Mouse (Mus musculus) spleen, embryonic (tissue): Measurements from ENCODE around the gene Arhgef2.
"Not testable (repeated sequence)": the region's sequence is repeated elsewhere in the genome, so short reads cannot be mapped to it uniquely, and the experiment has no call there.

Experiments used
- CTCF ChIA-PET: fragments of 350-600 bp; sonication (Branson Sonifier 250); formaldehyde crosslinking; loops from one replicate; lab custom pipeline; 2022; lab: Charles Lee

The Arhgef2 gene

GRCm38 (mm10) chr3:88605666-88606065, at the start of gene Arhgef2:
Arhgef2 (plus strand) TSS chr3:88605966.
- CTCF ChIA-PET, result interaction anchor here (3.0 kb wide), 1 partner anchor 26 kb away, joined by 7 read pairs; no protein-coding TSS in a partner anchor

- CTCF ChIA-PET, result no interaction called here
Measured at GRCm38 (mm10) chr3:88556616-88557015, 49.1 kb upstream of the Arhgef2 start.

- CTCF ChIA-PET, result no interaction called here
Measured at GRCm38 (mm10) chr3:88559596-88559995, 46.2 kb upstream of the Arhgef2 start.

GRCm38 (mm10) chr3:88561989-88562388, 43.8 kb upstream of the Arhgef2 start:
- CTCF ChIA-PET, result no interaction called here

- CTCF ChIA-PET, result no interaction called here
Measured at GRCm38 (mm10) chr3:88563442-88563841, 42.3 kb upstream of the Arhgef2 start.

- CTCF ChIA-PET, result no interaction called here
Measured at GRCm38 (mm10) chr3:88563966-88564365, 41.8 kb upstream of the Arhgef2 start.

GRCm38 (mm10) chr3:88566116-88566515, 39.6 kb upstream of the Arhgef2 start:
- CTCF ChIA-PET, result no interaction called here

GRCm38 (mm10) chr3:88566536-88567061, 39.2 kb upstream of the Arhgef2 start:
- CTCF ChIA-PET, result no interaction called here

GRCm38 (mm10) chr3:88567892-88568291, 37.9 kb upstream of the Arhgef2 start:
- CTCF ChIA-PET, result no interaction called here

- CTCF ChIA-PET, result no interaction called here
Measured at GRCm38 (mm10) chr3:88568615-88569014, 37.2 kb upstream of the Arhgef2 start.

- CTCF ChIA-PET, result no interaction called here
Measured at GRCm38 (mm10) chr3:88569093-88569492, 36.7 kb upstream of the Arhgef2 start.

- CTCF ChIA-PET, result no interaction called here
Measured at GRCm38 (mm10) chr3:88569694-88570093, 36.1 kb upstream of the Arhgef2 start.

GRCm38 (mm10) chr3:88570341-88570740, 35.4 kb upstream of the Arhgef2 start:
- CTCF ChIA-PET, result no interaction called here

GRCm38 (mm10) chr3:88571856-88572255, 33.9 kb upstream of the Arhgef2 start:
- CTCF ChIA-PET, result no interaction called here

- CTCF ChIA-PET, result no interaction called here
Measured at GRCm38 (mm10) chr3:88572835-88573234, 32.9 kb upstream of the Arhgef2 start.

GRCm38 (mm10) chr3:88573810-88574209, 32.0 kb upstream of the Arhgef2 start:
- CTCF ChIA-PET, result no interaction called here

GRCm38 (mm10) chr3:88575540-88575939, 30.2 kb upstream of the Arhgef2 start, which contains the start of gene Ssr2:
Ssr2 (plus strand) TSS chr3:88575876.
- CTCF ChIA-PET, result no interaction called here

GRCm38 (mm10) chr3:88577846-88578245, 27.9 kb upstream of the Arhgef2 start:
- CTCF ChIA-PET, result not testable (repeated sequence)

GRCm38 (mm10) chr3:88578498-88579424, 27.0 kb upstream of the Arhgef2 start:
- CTCF ChIA-PET, result no interaction called here

- CTCF ChIA-PET, result no interaction called here
Measured at GRCm38 (mm10) chr3:88579454-88580117, 26.2 kb upstream of the Arhgef2 start.

GRCm38 (mm10) chr3:88585769-88586168, 20.0 kb upstream of the Arhgef2 start:
- CTCF ChIA-PET, result interaction anchor here (0.6 to 1.3 kb wide), 2 partner anchors 10 to 47 kb away, joined by 3 to 4 read pairs; no protein-coding TSS in a partner anchor

GRCm38 (mm10) chr3:88586640-88587039, 19.1 kb upstream of the Arhgef2 start:
- CTCF ChIA-PET, result interaction anchor here (1.3 kb wide), 1 partner anchor 46 kb away, joined by 4 read pairs; no protein-coding TSS in a partner anchor
